Mouse (Mus musculus) liver, adult 10 weeks (tissue): ENCODE data around the gene Gm21173. TPM values are rescaled to one million over a fixed set of nuclear protein-coding genes. Genes with fewer than 3 reads are reported as not detected.

Experiments used
- polyA plus RNA-seq: library from polyadenylated mRNA; stranded (reverse); fragments of 350-450 nt; fragmentation: Illumina TruSeq; extraction: RNeasy Lipid Tissue Mini Kit (QIAGEN cat#74804); gene quantifications from one replicate; pipeline ENCODE4 v1.2.3, GENCODE M21; 2014; ENCODE audit warnings: low read depth, low replicate concordance

Gm21173 gene
- polyA plus RNA-seq: not detected

DNA sequence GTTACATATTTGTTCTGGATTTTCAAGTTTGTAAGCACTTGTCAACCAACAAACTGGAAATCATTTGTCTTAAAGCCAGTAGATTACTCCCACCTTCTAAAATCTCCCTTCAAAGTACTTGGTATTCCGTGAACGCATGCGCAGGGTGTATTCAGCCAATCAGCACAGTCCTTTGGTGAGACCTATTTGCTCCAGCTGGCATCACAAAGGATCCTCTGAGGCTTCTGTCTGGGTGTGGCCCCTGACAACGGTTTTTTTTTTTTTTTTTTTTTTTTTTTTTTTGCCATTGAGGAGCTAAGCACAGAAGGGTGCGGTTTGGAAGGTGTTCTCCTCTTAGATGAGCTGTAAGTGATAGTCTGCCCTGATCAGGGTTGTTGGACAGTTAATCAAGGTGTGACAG, at the start of gene Gm21173:
Gene Gm21173, plus strand, starts transcription at position 301 of the 400 bp plus-strand sequence.

